Mouse (Mus musculus) liver, embryonic 12.5 days (tissue): ENCODE measurements around the gene Yipf2. TPM values are rescaled to one million over a fixed set of nuclear protein-coding genes. Genes with fewer than 3 reads are reported as not detected.

Source experiments
- ATAC-seq: fragments of 200-750 bp; cut with Nextera tagmentation; 2 replicates; pipeline ENCODE4 v1.8.0; 2017; ENCODE audit warnings: moderate number of reproducible peaks, mild to moderate bottlenecking, moderate library complexity
- H3K27ac ChIP-seq: fragments of 300-500 bp; sonication (generic); 2 replicates; pipeline ENCODE4 v1.5.1; 2016; ENCODE audit warnings: mild to moderate bottlenecking
- H3K27me3 ChIP-seq: fragments of 300-500 bp; sonication (generic); replicated peaks from 2 replicates; pipeline ENCODE4 v1.6.1; 2016; ENCODE audit warnings: mild to moderate bottlenecking, moderate library complexity
- H3K36me3 ChIP-seq: fragments of 300-500 bp; sonication (generic); 2 replicates; pipeline ENCODE4 v1.6.1; 2016; ENCODE audit warnings: mild to moderate bottlenecking, moderate library complexity
- H3K4me1 ChIP-seq: fragments of 300-500 bp; sonication (generic); 2 replicates; pipeline ENCODE4 v1.6.1; 2016
- H3K4me2 ChIP-seq: fragments of 300-500 bp; sonication (generic); 2 replicates; pipeline ENCODE4 v1.6.1; 2016; ENCODE audit warnings: mild to moderate bottlenecking, moderate library complexity
- H3K4me3 ChIP-seq: fragments of 300-500 bp; sonication (generic); 2 replicates; pipeline ENCODE4 v1.5.1; 2016; ENCODE audit warnings: mild to moderate bottlenecking, moderate library complexity
- H3K9ac ChIP-seq: fragments of 300-500 bp; sonication (generic); 2 replicates; pipeline ENCODE4 v1.6.1; 2016; ENCODE audit warnings: mild to moderate bottlenecking, moderate library complexity
- H3K9me3 ChIP-seq: fragments of 300-500 bp; sonication (generic); replicated peaks from 2 replicates; pipeline ENCODE4 v1.6.1; 2016; ENCODE audit warnings: mild to moderate bottlenecking, moderate library complexity
- WGBS: fragments of 180-500 bp; shearing (Covaris S2); methylation state at CpG from one replicate; pipeline ENCODE4 v1.1.7; 2016; ENCODE audit not compliant: insufficient replicate concordance; 5-methylcytosine and 5-hydroxymethylcytosine counted together
- polyA plus RNA-seq: library from polyadenylated mRNA; unstranded; fragments of >200 nt; fragmentation: Nextera tagmentation; extraction: Ambion mirVana; gene quantifications from 2 replicates; pipeline ENCODE4 v1.2.1, GENCODE M21; 2016

Yipf2 gene
- 10.0 and 10.5 TPM in 2 replicates for polyA plus RNA-seq

GRCm38 (mm10) chr9:21592703-21593121, at the start of gene Yipf2, which contains the start of gene Timm29:
Yipf2 (minus strand) TSS chr9:21592828.
Timm29 (plus strand) TSS chr9:21592722.
- Histone ChIP-seq H3K9ac (peak within 1 kb of the TSS; percentile 91), H3K4me2 (peak within 1 kb of the TSS; percentile 96), H3K27me3 (no peaks in the 10 kb centered on the region), H3K27ac (peak within 1 kb of the TSS; percentile 81), H3K9me3 (no peaks in the 10 kb centered on the region), H3K4me3 (peak within 1 kb of the TSS; percentile 83), H3K36me3 (peaks cover 56% of the 10 kb centered on the region), H3K4me1 (peaks cover 35% of the 10 kb centered on the region)
- ATAC-seq, result peak; percentile 86
- under 1% methylated on average over 30 of the region's 30 CpGs for WGBS

GRCm38 (mm10) chr9:21639031-21639430, 46.4 kb upstream of the Yipf2 start:
- ATAC-seq, result no peak
- H3K27me3 ChIP-seq, result no peaks in the 10 kb centered on the region
- no peak overlapping the region for H3K4me3 ChIP-seq
- H3K9me3 ChIP-seq, result no peaks in the 10 kb centered on the region
- WGBS, result 95% methylated on average over 11 of the region's 11 CpGs
- no peaks in the 10 kb centered on the region for H3K4me1 ChIP-seq
- no peak overlapping the region for H3K4me2 ChIP-seq
- no peak overlapping the region for H3K27ac ChIP-seq
- H3K9ac ChIP-seq, result no peak overlapping the region
- H3K36me3 ChIP-seq, result peaks cover 100% of the 10 kb centered on the region

GRCm38 (mm10) chr9:21635639-21636038, 43.0 kb upstream of the Yipf2 start:
- no peak for ATAC-seq
- WGBS, result 86% methylated on average over 7 of the region's 7 CpGs
- peaks cover 97% of the 10 kb centered on the region for H3K36me3 ChIP-seq

GRCm38 (mm10) chr9:21633106-21633505, 40.5 kb upstream of the Yipf2 start:
- Histone ChIP-seq H3K27ac (no peak overlapping the region), H3K36me3 (peaks cover 72% of the 10 kb centered on the region), H3K9me3 (no peaks in the 10 kb centered on the region), H3K27me3 (no peaks in the 10 kb centered on the region), H3K4me1 (no peaks in the 10 kb centered on the region), H3K9ac (no peak overlapping the region), H3K4me2 (no peak overlapping the region), H3K4me3 (no peak overlapping the region)
- no peak for ATAC-seq
- WGBS, result 82% methylated on average over 3 of the region's 3 CpGs

More at GRCm38 (mm10) chr9:21635639-21636038, 43.0 kb upstream of the Yipf2 start:
- Histone ChIP-seq H3K27me3 (no peaks in the 10 kb centered on the region), H3K4me3 (no peak overlapping the region), H3K4me1 (no peaks in the 10 kb centered on the region), H3K9me3 (no peaks in the 10 kb centered on the region), H3K4me2 (no peak overlapping the region), H3K27ac (no peak overlapping the region), H3K9ac (no peak overlapping the region)

DNA sequence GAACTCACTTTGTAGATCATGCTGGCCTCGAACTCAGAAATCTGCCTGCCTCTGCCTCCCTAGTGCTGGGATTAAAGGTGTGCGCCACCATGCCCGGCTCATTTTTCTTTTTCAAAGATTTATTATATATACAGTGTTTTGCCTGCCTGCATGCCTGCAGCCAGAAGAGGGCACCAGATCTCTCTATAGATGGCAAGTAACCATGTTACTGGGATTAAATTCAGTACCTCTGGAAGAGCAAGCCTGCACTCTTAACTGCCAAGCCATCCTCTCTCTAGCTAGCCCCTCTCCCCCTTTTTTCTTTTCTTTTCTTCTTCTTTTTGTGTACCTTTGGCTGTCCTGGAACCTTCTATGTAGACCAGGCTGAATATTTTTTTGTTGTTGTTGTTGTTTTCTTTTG, 38.0 kb upstream of the Yipf2 start:
- WGBS, result 79% methylated on average over 3 of the region's 3 CpGs
- H3K36me3 ChIP-seq, result peaks cover 47% of the 10 kb centered on the region
- no peak overlapping the region for H3K4me3 ChIP-seq
- H3K27me3 ChIP-seq, result no peaks in the 10 kb centered on the region
- peaks cover under 1% of the 10 kb centered on the region; the same call in 1 of the 2 replicates for H3K4me1 ChIP-seq
- H3K9ac ChIP-seq, result no peak overlapping the region
- H3K27ac ChIP-seq, result no peak overlapping the region
- no peaks in the 10 kb centered on the region for H3K9me3 ChIP-seq
- no peak overlapping the region for H3K4me2 ChIP-seq
- no peak for ATAC-seq

DNA sequence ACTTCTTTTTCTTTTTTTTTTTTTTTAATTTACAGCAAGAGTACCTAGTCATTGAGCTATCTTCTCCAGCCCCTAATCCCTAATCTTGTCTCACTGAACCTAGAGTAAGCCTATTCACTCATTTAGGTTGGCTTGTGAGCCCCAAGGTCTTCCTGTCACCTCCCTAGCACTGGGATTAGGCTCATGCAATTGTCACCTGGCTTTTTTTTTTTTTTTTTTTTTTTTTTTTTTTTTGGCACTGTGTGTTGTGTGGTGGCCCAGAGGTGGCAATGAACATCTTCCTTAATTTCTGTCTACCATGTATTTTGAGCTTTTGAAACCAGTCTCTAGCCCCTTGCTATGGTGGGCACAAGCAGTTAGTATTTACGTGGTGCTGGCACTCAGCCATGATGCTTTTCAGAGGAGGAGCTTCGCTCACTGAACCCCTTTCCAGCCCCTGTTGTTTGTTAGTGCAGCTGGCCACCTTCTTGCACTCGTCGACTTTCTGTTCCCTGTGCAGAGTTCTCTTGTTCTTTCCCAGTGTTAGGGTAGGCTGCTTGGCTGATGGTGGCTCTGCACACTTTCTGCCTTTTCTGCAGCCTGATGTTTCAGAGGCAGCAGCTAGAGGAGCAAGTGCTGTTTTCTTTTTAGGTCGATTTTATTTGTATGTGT, 34.6 kb upstream of the Yipf2 start:
- Histone ChIP-seq H3K36me3 (peaks cover 17% of the 10 kb centered on the region), H3K4me1 (peaks cover 27% of the 10 kb centered on the region), H3K4me2 (no peak overlapping the region), H3K4me3 (no peak overlapping the region), H3K27me3 (no peaks in the 10 kb centered on the region), H3K27ac (no peak overlapping the region), H3K9ac (no peak overlapping the region), H3K9me3 (no peaks in the 10 kb centered on the region)
- WGBS, result 77% methylated on average over 5 of the region's 5 CpGs
- ATAC-seq, result no peak

GRCm38 (mm10) chr9:21626571-21626970, 33.9 kb upstream of the Yipf2 start:
- H3K27me3 ChIP-seq, result no peaks in the 10 kb centered on the region
- no peak overlapping the region for H3K4me3 ChIP-seq
- no peak overlapping the region for H3K4me2 ChIP-seq
- H3K9me3 ChIP-seq, result no peaks in the 10 kb centered on the region
- peaks cover 12% of the 10 kb centered on the region for H3K36me3 ChIP-seq
- peaks cover 34% of the 10 kb centered on the region for H3K4me1 ChIP-seq
- no peak overlapping the region for H3K9ac ChIP-seq
- no peak overlapping the region for H3K27ac ChIP-seq
- ATAC-seq, result no peak

DNA sequence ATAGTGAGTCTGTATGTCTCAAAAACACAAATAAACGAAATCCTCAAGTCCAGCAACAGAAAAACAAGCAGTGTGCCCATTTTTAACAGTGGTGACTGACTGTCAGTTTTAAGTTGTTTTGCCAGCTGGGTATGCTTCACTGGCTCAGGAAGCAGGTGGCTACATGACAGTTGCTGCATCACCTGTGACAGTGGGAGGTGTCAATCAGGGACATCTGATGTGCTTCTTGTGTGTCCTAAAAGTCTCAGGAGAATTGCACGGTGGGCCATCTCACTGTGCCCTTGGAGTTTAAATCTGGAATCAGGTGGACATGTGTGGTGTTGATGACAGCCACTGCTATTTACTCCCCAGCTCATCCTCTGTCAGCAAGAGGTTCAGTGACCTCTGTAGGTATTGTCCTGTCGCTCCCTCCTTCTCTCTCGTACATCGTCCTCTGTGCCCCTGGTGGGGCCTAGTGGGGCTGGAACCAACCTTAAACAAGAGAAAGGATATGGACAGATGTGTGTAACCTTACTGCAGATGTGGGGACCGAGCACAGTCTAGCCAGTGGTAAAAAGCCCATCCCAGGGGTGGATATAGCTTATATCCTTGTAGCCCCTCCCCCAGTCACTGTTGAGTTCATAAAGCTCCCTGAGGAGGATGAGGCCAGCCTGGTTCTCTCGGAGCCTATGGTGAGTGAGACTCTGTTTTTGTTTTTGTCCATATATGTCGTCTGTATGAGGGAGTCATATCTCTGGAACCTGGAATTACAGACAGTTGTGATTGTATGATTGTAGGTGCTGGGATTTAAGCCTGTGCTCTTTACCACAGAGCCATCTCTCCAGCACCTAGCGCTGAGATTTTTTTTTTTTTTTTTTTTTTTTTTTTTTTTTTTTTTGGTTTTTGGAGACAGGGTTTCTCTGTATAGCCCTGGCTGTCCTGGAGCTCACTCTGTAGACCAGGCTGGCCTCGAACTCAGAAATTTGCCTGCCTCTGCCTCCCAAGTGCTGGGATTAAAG, 33.0 kb upstream of the Yipf2 start:
- H3K27me3 ChIP-seq, result no peaks in the 10 kb centered on the region
- H3K4me3 ChIP-seq, result no peak overlapping the region
- 81% methylated on average over 10 of the region's 10 CpGs for WGBS
- H3K27ac ChIP-seq, result no peak overlapping the region
- H3K4me1 ChIP-seq, result peaks cover 41% of the 10 kb centered on the region
- no peak overlapping the region for H3K9ac ChIP-seq
- no peak for ATAC-seq
- H3K36me3 ChIP-seq, result peaks cover 8% of the 10 kb centered on the region
- no peaks in the 10 kb centered on the region for H3K9me3 ChIP-seq
- no peak overlapping the region for H3K4me2 ChIP-seq

DNA sequence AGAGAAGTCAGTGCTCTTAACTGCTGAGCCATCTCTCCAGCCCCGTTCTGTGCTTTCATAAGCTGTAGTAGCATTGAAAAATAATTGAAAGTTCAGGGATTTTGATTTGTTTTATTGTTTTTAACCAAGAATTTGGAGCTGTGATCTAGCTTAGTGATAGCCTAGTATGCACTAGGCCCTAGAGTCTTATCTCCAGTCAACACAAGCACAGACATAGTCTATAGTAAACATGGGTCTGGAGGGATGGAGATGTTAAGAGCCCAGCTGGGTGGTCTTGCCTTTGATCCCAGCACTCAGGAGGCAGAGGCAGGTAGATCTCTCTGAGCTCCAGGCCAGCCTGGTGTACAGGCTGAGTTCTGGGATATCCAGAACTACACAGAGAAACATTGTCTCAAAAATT, 30.0 kb upstream of the Yipf2 start:
- Histone ChIP-seq H3K27ac (no peak overlapping the region), H3K36me3 (peaks cover 23% of the 10 kb centered on the region), H3K4me2 (no peak overlapping the region), H3K4me3 (no peak overlapping the region), H3K9me3 (no peaks in the 10 kb centered on the region), H3K4me1 (peaks cover 66% of the 10 kb centered on the region), H3K27me3 (no peaks in the 10 kb centered on the region), H3K9ac (no peak overlapping the region)
- ATAC-seq, result peak; percentile 73
- WGBS, result 70% methylated on average over 1 of the region's 1 CpGs

DNA sequence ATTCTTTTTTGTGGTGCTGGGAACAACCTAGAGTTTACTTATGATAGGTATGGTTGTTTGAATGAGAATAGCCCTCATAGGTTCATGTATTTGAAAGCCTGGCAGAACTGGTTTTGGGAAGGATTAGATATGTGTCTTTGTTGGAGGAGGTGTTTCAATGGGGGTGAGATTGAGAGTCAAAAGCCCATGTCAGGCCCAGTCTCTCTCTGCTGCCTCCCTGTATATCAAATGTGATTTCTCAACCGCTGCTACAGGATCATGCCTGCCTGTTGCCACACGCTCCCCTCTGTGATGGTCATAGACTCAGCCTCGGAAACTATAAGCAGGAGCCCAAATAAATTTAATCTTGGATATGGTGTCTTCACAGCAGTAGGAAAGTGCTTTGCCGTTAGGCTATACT, 27.6 kb upstream of the Yipf2 start:
- Histone ChIP-seq H3K4me3 (no peak overlapping the region), H3K9ac (no peak overlapping the region), H3K4me2 (no peak overlapping the region), H3K9me3 (no peaks in the 10 kb centered on the region), H3K36me3 (peaks cover 23% of the 10 kb centered on the region), H3K27ac (no peak overlapping the region), H3K4me1 (peaks cover 71% of the 10 kb centered on the region), H3K27me3 (no peaks in the 10 kb centered on the region)
- no peak for ATAC-seq
- WGBS, result 80% methylated on average over 4 of the region's 4 CpGs

- ATAC-seq, result no peak
- H3K4me3 ChIP-seq, result peak overlapping the region; percentile 91
- no peaks in the 10 kb centered on the region for H3K27me3 ChIP-seq
- peak overlapping the region; percentile 92 for H3K27ac ChIP-seq
- peak overlapping the region; percentile 91 for H3K9ac ChIP-seq
- peaks cover 20% of the 10 kb centered on the region for H3K36me3 ChIP-seq
- peaks cover 62% of the 10 kb centered on the region for H3K4me1 ChIP-seq
- 2% methylated on average over 10 of the region's 10 CpGs for WGBS
- no peaks in the 10 kb centered on the region for H3K9me3 ChIP-seq
- peak overlapping the region; percentile 84 for H3K4me2 ChIP-seq
These were observed 24.4 kb upstream of the Yipf2 start for GRCm38 (mm10) chr9:21617066-21617465.

DNA sequence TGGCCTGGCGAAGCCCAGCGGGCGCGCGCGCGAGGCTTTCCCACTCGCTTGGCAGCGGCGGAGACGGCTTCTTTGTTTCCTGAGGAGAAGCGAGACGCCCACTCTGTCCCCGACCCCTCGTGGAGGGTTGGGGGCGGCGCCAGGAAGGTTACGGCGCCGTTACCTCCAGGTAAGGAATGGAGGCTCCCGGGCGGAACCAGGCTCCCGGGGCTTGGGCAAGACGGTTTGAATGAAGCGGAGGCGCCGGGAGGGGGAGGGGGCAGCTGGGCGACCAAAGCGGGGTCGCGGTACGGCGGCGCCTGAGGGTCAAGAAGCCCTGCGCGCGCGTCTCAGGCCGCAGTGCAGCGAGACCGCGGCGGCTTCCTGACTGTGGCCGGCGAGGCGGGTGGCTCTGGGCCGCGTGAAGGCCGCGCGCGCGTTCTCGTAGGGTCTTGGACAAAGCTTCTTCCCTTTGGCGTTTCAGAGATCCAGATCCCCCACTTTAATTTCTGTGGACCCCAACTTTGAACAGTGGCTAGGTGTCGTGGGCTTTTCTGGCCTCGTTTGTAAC, 23.7 kb upstream of the Yipf2 start:
- ATAC-seq, result peak; percentile 63
- Histone ChIP-seq H3K36me3 (peaks cover 17% of the 10 kb centered on the region), H3K27me3 (no peaks in the 10 kb centered on the region), H3K4me2 (peak overlapping the region; percentile 84), H3K4me1 (peaks cover 55% of the 10 kb centered on the region), H3K4me3 (peak overlapping the region; percentile 91), H3K27ac (peak overlapping the region; percentile 92), H3K9ac (peak overlapping the region; percentile 91), H3K9me3 (no peaks in the 10 kb centered on the region)
- under 1% methylated on average over 55 of the region's 57 CpGs for whole genome bisulfite sequencing
